Mouse (Mus musculus): ENCODE results near the gene Hbq1a.

GRCm38 (mm10) chr11:32336435-32336907, 36.6 kb downstream of the Hbq1a start:
- no peak for TF ChIP-seq POLR2A (IDR thresholded peaks at IDR 0.05; ENCODE audit: low read depth, low read length)
- no peak for TF ChIP-seq CTCF (IDR thresholded peaks at IDR 0.05; ENCODE audit: extremely low read depth, insufficient read length, insufficient replicate concordance, low read depth, low read length)
